Mouse (Mus musculus) layer of hippocampus, adult 2 months (tissue): ENCODE measurements around the gene Syce2. TPM values are rescaled to one million over a fixed set of nuclear protein-coding genes. Genes with fewer than 3 reads are reported as not detected.

Source experiments
- DNase-seq, 2 experiments: peaks; one replicate each; pipeline ENCODE4 v3.0.0; 2022; ENCODE audit warnings: low spot score in 2 of 2
- H3K27ac ChIP-seq: fragments of 200-600 bp; 2 replicates; pipeline ENCODE4 v1.8.1; 2022
- H3K4me3 ChIP-seq: fragments of 200-600 bp; 2 replicates; pipeline ENCODE4 v1.8.1; 2022; ENCODE audit warnings: mild to moderate bottlenecking
- CTCF ChIP-seq: fragments of 200-600 bp; conservative IDR thresholded peaks from 2 replicates; pipeline ENCODE4 v1.8.1; 2022; ENCODE audit warnings: antibody characterized with exemption, mild to moderate bottlenecking, moderate library complexity
- total RNA-seq, 2 experiments: library from RNA; stranded (reverse); gene quantifications; 2 replicates each; pipeline ENCODE4 v1.2.3; 2021

Syce2 gene
- total RNA-seq, 2 experiments from 2014 or later, result 17.6 to 19.8 TPM

DNA sequence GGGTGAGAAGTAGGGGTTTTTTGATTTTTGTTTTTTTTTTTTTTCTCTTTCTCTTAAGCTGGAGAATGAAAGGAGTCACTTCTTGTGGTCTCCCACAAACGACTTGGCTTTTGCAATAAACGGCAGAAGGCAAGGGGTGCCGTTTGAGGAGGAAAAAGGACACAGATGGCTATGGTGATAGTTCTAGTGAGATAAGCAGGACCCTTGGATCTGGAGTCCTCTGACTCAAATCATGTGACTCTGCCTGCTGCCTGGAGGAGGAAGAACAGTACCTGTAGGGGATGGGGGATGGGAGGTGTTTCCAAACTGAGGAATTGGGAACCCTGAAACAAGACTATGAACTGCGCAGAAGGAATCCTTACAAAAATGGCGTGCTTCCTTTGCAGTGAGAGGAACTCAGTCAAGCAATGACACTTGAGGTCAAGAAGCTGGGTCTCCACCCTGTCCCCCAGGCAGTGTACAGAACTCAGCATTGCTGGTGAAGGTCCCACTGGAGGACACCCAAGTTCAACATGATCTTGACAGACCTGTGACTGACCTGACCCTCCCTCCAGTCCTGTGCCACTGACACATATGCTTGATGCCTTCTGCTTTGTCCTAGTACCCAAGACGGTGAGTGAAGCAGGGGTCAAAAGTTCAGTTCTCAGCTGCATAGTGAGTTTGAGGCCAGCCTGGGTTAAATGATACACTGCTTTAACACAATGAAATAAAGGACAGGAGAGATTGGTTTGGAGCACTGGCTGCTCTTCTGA, 24.1 kb upstream of the Syce2 start:
- no peak for TF ChIP-seq CTCF
- peak overlapping the region; percentile 90 for H3K27ac ChIP-seq

DNA sequence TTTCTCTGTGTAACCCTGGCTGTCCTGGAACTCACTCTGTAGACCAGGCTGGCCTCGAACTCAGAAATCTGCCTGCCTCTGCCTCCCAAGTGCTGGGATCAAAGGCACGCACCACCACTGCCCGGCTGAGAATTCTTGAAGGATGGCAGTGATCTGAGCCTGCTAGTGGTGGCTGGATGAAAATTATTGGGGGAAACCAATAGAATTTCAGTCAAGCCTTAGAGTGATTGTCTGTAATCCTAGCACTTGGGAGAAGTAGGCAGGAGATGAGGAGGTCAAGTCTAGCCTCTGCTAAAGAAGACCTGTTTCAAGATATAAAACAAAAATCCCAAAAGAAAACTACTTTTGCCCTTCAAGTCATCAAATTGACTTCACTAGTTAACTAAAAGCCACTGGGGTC, 15.5 kb upstream of the Syce2 start:
- Histone ChIP-seq H3K27ac (peak overlapping the region; percentile 93; the same call in 1 of the 2 replicates), H3K4me3 (no peak overlapping the region)
- TF ChIP-seq CTCF, result no peak
- no peak for DNase-seq

More for the DNA sequence above, 24.1 kb upstream of the Syce2 start:
- H3K4me3 ChIP-seq, result peak overlapping the region; percentile 73
- DNase-seq, result no peak

DNA sequence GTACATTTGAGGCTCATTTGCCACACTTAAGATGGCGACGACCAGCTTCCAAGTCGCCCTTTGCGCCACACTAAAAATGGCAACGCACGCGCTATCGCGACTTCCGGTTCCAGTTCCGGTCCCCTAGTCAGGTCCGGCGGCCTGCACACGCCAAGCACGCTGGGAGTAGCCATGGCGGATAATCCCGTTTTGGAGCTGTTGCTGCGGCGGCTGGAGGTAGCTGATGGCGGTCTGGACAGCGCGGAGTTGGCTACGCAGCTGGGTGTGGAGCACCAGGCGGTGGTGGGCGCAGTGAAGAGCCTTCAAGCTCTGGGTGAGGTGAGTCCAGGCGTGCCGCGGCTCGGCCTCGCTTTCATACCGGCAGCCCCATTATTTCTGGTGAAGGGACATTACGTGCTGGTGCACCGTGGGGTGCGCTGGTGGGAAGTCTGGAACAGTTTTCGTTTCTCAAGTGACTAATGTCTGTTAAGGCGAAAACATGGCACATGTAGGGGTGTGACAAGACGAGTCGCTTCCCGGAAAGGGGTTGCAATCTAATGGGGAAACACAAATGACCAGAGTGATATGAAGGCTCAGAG, 15.0 kb upstream of the Syce2 start, which contains the start of gene Farsa:
Farsa (plus strand) TSS at position 126 of the 578 bp plus-strand sequence.
- H3K4me3 ChIP-seq, result peak within 1 kb of the TSS; percentile 75
- DNase-seq, result peak; percentile 91 to 93
- no peak for TF ChIP-seq CTCF
- peak within 1 kb of the TSS; percentile 93 for H3K27ac ChIP-seq

DNA sequence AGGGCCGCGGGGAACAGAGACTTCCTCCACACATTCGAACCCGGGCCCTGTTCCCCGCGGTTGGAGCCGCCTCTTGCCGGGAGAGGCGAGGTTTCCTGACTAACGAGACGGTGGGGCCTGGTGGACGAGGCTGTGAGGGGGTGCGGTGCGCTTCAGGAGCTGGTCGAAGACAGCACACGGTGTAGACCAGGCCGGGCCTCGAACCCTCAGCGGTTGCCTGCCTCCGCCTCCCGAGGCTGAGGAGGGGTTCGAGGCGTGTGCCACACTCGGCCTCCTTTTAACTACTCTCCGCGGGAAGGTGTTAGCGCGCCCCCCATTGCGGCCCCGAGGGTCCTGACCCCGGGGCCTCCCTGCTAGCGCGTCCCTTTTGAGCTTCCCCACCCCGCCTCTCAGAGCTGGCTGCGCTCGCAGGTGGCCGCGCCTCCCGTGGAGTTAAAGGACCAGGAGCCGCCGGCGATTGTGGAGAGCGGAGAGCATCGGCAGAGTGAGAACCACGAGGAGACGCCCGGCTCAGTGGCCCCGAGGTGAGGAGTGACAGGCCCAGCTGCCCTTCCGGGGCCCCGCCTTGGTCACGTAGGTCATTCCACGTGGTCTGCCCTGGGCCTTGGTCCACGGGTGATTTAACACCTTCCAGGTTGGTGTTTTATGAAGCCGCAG, 526 bp downstream of the Syce2 start:
- no peak for DNase-seq

DNA sequence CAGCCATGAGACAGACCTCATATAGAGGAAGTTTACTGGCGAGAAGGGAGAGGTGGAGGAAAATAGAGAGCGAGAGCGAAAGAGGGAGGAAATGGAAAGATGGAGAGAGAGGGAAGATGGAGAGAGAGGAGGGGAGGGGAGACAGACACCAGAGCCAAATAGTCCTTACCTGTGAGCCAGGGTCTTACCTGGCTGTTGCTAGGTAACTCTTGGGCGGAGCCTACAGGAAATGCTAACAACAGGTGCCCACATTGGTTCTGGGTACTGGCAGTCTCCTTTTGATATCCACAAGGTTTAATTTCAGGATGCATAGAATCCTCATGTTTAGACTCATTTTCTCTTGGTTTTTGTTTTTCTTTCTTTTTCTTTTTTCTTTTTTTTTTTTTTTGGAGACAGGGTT, 1.1 kb downstream of the Syce2 start:
- no peak for TF ChIP-seq CTCF
- Histone ChIP-seq H3K4me3 (peak overlapping the region; percentile 60; the same call in 1 of the 2 replicates), H3K27ac (no peak overlapping the region)
- DNase-seq, result no peak

More for the DNA sequence above, 526 bp downstream of the Syce2 start:
- no peak for TF ChIP-seq CTCF
- Histone ChIP-seq H3K27ac (no peak overlapping the region), H3K4me3 (peak overlapping the region; percentile 60)

DNA sequence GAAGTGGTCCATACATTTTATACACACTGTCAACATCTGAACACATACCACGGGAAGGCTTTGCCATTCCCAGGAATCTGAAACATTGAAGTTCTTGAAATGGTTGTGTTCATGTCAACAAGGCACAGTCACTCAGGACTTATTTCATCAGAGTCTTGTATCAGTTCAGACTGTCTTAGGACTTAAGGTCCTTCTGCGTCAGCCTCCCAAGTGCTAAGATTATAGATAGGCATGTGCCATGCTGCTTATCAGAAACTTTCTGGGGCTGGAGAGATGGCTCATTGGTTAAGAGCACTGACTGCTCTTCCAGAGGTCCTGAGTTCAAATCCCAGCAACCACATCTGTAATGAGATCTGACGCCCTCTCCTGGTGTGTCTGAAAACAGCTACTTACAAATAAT, 2.4 kb downstream of the Syce2 start:
- TF ChIP-seq CTCF, result no peak
- no peak overlapping the region for H3K4me3 ChIP-seq
- H3K27ac ChIP-seq, result no peak overlapping the region
- DNase-seq, result no peak

DNA sequence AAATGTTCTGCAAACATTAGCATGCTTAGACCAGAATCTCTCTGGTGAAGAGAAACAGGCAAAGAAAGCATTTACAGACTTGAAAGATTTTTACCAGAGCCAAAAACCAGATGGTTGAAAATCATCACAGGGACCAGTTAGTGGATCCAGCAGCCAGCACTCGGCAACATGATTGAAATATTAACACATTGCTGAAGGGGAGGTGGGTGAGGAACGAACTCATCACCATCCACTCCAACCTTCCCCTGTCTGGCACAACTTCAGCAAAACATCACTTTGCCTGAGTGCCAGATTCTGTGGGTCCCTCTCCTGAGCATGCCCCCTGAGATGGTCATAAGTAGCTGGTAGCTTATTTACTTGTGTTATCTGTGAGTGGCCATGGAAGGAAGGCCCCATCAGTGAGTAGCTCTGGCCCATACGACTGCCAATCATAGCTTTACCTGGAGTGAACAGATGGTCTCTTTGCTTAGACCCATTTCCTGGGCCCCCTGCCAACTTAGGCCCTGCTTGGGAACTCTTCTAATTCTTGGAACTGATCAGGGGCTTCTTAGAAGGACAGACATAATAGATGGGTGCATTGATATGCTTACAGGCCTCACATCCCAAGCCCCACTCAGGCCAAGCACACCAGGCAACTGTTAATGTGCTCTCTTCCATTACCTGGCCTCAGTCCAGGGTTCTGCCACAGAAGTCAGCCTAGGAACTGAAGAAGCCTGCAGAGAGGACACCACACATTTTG, 5.6 kb downstream of the Syce2 start:
- H3K4me3 ChIP-seq, result no peak overlapping the region
- no peak for DNase-seq
- peak overlapping the region; percentile 44; the same call in 1 of the 2 replicates for H3K27ac ChIP-seq
- TF ChIP-seq CTCF, result no peak

DNA sequence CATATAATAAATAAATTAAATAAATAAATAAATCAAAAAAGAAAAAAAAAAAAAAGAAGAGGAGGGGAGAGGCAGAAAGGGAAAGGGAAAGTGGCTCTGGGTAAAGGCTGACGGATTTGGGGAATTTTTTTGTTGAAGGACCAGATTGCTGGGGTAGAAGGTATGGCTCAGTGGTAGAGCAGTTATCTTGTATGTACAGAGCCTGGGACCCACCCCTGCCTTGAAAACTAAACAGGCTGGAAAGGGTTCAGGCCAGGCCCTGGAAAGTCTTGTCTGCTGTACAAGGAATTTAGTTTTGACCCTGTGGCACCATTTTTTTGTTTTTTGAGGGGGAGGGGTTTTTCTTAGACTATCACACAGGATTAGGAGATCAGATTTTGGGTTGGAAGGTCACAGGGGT, 7.0 kb downstream of the Syce2 start:
- TF ChIP-seq CTCF, result no peak
- no peak overlapping the region for H3K4me3 ChIP-seq
- no peak overlapping the region for H3K27ac ChIP-seq
- no peak for DNase-seq

DNA sequence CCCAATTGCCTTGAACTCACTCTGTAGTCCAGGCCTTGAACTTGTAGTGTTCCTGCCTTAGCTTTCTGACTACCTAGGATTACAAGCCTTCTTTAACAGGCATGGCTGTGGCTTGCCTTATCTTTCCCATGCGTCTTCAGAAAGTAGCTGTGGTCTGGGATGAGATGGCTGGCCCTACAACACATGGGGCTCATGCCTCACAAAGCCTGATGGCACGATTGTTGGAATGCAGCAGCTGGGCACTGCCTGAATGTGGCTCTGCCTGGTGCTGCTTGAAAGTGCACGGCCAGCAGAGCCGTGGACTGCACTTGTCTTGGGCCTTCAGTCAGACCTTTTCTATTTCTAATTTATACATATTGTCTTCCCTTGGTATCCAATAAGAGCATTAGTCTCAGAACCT, 12.8 kb downstream of the Syce2 start:
- Histone ChIP-seq H3K4me3 (no peak overlapping the region), H3K27ac (no peak overlapping the region)
- no peak for DNase-seq
- TF ChIP-seq CTCF, result no peak

DNA sequence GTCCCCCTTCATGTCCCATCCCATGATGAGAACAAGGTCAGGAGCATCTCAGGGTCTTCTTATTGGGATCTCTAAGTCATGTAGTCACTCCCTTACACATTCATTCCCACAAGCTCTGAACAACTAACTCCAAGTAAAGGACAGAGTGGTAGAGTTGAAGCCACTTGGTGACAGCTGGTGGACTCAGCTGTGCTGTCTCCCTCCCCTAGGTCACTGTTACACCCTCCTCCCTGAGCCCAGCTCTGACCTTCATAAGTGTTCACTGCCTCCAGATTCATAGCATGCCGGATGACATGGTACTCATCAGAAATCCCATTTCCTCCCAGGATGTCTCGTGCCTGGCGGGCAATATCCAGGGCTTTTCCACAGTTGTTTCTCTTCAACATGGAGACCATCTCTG, 16.4 kb downstream of the Syce2 start:
- TF ChIP-seq CTCF, result no peak
- no peak overlapping the region for H3K27ac ChIP-seq
- no peak overlapping the region for H3K4me3 ChIP-seq
- DNase-seq, result no peak

DNA sequence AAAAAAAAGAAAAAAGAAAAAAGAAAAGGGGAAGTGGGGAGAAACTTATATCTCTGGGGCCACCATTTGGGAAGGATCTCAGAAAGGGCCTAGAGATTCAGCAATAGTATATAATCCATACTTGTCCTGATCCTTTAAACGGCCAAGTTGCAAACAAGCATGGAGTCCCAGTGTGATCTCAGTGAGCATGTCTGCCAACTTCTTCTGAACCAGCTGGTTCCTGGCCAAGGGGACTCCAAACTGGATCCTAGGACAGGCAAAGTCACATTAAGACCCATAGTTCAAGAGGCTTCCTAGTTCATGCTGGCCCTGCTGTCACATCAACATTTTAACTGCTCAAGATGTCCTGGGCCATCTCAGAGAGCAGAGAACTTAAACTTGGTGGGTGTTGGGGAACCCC, 17.2 kb downstream of the Syce2 start:
- no peak overlapping the region for H3K27ac ChIP-seq
- H3K4me3 ChIP-seq, result no peak overlapping the region
- no peak for DNase-seq
- TF ChIP-seq CTCF, result no peak

DNA sequence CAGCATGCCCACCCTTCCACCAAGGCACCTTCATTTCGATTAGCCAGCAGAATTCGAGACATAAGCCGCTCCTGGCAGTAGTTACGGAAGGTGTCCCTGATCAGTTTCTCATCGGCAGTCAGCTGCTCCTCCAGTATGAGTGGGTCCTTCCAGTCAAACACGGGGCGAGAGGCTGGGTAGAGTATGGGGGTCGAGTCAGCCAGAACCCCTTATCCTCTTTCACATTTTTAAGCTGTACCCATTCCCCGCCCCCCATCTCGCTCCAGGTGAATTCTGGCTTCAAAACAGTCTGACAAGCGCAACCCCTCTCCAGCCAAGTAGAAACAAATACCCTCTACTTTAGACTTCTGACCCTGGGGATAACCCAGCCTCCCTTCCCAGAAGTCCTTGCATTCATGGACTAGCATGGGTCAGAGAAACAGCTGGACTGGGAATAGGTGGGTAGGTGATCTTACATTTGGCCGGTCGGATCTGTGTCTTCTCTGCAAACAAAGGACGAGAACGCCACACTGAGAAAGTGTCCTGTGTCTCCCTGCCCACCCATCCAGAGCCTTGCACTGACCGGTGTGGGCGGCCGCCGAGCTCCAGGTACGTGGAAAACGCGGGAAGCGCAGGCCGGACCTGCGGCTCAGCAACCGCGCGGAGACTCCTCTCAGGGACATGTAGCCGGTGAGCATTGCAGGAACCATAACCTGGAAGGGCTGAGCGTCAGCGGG, 21.2 kb downstream of the Syce2 start:
- TF ChIP-seq CTCF, result no peak

More for the DNA sequence above, 21.2 kb downstream of the Syce2 start:
- peak overlapping the region; percentile 73 for H3K4me3 ChIP-seq
- DNase-seq, result no peak
- H3K27ac ChIP-seq, result peak overlapping the region; percentile 69
